Mouse (Mus musculus) neural tube, embryonic 12.5 days (tissue): Measurements from ENCODE around the gene Dglucy. TPM values are rescaled to one million over a fixed set of nuclear protein-coding genes. Genes with fewer than 3 reads are reported as not detected.

Source experiments
- ATAC-seq: fragments of 200-750 bp; cut with Nextera tagmentation; 2 replicates; pipeline ENCODE4 v1.8.0; 2017; ENCODE audit warnings: low read depth, mild to moderate bottlenecking, moderate TSS enrichment, moderate library complexity; ENCODE audit not compliant: low FRiP score
- H3K27ac ChIP-seq: fragments of 300-500 bp; sonication (generic); 2 replicates; pipeline ENCODE4 v1.5.1; 2016
- H3K27me3 ChIP-seq: fragments of 300-500 bp; sonication (generic); replicated peaks from 2 replicates; pipeline ENCODE4 v1.6.1; 2016; ENCODE audit warnings: mild to moderate bottlenecking
- H3K36me3 ChIP-seq: fragments of 300-500 bp; sonication (generic); 2 replicates; pipeline ENCODE4 v1.6.1; 2016; ENCODE audit warnings: mild to moderate bottlenecking
- H3K4me1 ChIP-seq: fragments of 300-500 bp; sonication (generic); 2 replicates; pipeline ENCODE4 v1.6.1; 2016
- H3K4me2 ChIP-seq: fragments of 300-500 bp; sonication (generic); replicated peaks from 2 replicates; pipeline ENCODE4 v1.6.1; 2016; ENCODE audit warnings: mild to moderate bottlenecking
- H3K4me3 ChIP-seq: fragments of 300-500 bp; sonication (generic); 2 replicates; pipeline ENCODE4 v1.5.1; 2016
- H3K9ac ChIP-seq: fragments of 300-500 bp; sonication (generic); 2 replicates; pipeline ENCODE4 v1.6.1; 2016; ENCODE audit warnings: mild to moderate bottlenecking
- H3K9me3 ChIP-seq: fragments of 300-500 bp; sonication (generic); 2 replicates; pipeline ENCODE4 v1.6.1; 2016; ENCODE audit warnings: mild to moderate bottlenecking
- WGBS: fragments of 180-500 bp; shearing (Covaris S2); methylation state at CpG from one replicate; pipeline ENCODE4 v1.1.7; 2016; 5-methylcytosine and 5-hydroxymethylcytosine counted together
- polyA plus RNA-seq: library from polyadenylated mRNA; unstranded; fragments of >200 nt; fragmentation: Nextera tagmentation; extraction: Ambion mirVana; gene quantifications from 2 replicates; pipeline ENCODE4 v1.2.1, GENCODE M21; 2016

Gene Dglucy
- polyA plus RNA-seq, 1 experiment from 2014 or later: 1.0 TPM

- 81% methylated on average over 7 of the region's 7 CpGs for WGBS
- no peaks in the 10 kb centered on the region for H3K36me3 ChIP-seq
- peak; percentile 59 for ATAC-seq
- H3K4me2 ChIP-seq: no peak overlapping the region
- no peaks in the 10 kb centered on the region for H3K27me3 ChIP-seq
- no peaks in the 10 kb centered on the region for H3K9me3 ChIP-seq
- peaks cover 8% of the 10 kb centered on the region; the same call in 1 of the 2 replicates for H3K4me1 ChIP-seq
- no peak overlapping the region for H3K27ac ChIP-seq
- H3K4me3 ChIP-seq: no peak overlapping the region
- no peak overlapping the region for H3K9ac ChIP-seq
Measured at GRCm38 (mm10) chr12:100849421-100850138, 70.7 kb downstream of the Dglucy start.

- H3K9me3 ChIP-seq: no peaks in the 10 kb centered on the region
- no peak overlapping the region for H3K4me3 ChIP-seq
- no peak overlapping the region for H3K27ac ChIP-seq
- ATAC-seq: no peak
- no peak overlapping the region for H3K4me2 ChIP-seq
- H3K27me3 ChIP-seq: no peaks in the 10 kb centered on the region
- no peaks in the 10 kb centered on the region for H3K36me3 ChIP-seq
- H3K9ac ChIP-seq: no peak overlapping the region
- no peaks in the 10 kb centered on the region for H3K4me1 ChIP-seq
- 85% methylated on average over 3 of the region's 3 CpGs for WGBS
Measured at GRCm38 (mm10) chr12:100852370-100852769, 73.5 kb downstream of the Dglucy start.

- Histone ChIP-seq H3K36me3 (no peaks in the 10 kb centered on the region), H3K4me1 (no peaks in the 10 kb centered on the region), H3K4me3 (no peak overlapping the region), H3K27me3 (no peaks in the 10 kb centered on the region), H3K9ac (no peak overlapping the region), H3K4me2 (no peak overlapping the region), H3K9me3 (no peaks in the 10 kb centered on the region), H3K27ac (no peak overlapping the region)
- no peak for ATAC-seq
- WGBS: 94% methylated on average over 2 of the region's 2 CpGs
Measured at GRCm38 (mm10) chr12:100856337-100856736, 77.5 kb downstream of the Dglucy start.

GRCm38 (mm10) chr12:100857791-100858190, 78.9 kb downstream of the Dglucy start:
- no peak overlapping the region for H3K4me3 ChIP-seq
- no peak overlapping the region for H3K4me2 ChIP-seq
- WGBS: 82% methylated on average over 7 of the region's 7 CpGs
- ATAC-seq: no peak
- no peaks in the 10 kb centered on the region for H3K36me3 ChIP-seq
- H3K27me3 ChIP-seq: no peaks in the 10 kb centered on the region
- H3K9ac ChIP-seq: no peak overlapping the region
- no peaks in the 10 kb centered on the region for H3K9me3 ChIP-seq
- no peak overlapping the region for H3K27ac ChIP-seq
- no peaks in the 10 kb centered on the region for H3K4me1 ChIP-seq

- Histone ChIP-seq H3K9ac (no peak overlapping the region), H3K27me3 (no peaks in the 10 kb centered on the region), H3K4me1 (no peaks in the 10 kb centered on the region), H3K36me3 (no peaks in the 10 kb centered on the region), H3K9me3 (no peaks in the 10 kb centered on the region), H3K4me2 (no peak overlapping the region), H3K27ac (no peak overlapping the region), H3K4me3 (no peak overlapping the region)
- no peak for ATAC-seq
- 88% methylated on average over 3 of the region's 3 CpGs for WGBS
Measured at GRCm38 (mm10) chr12:100862272-100862671, 83.4 kb downstream of the Dglucy start.

- Histone ChIP-seq H3K4me1 (no peaks in the 10 kb centered on the region), H3K4me3 (no peak overlapping the region), H3K9me3 (no peaks in the 10 kb centered on the region), H3K4me2 (no peak overlapping the region), H3K27me3 (no peaks in the 10 kb centered on the region), H3K27ac (no peak overlapping the region), H3K36me3 (no peaks in the 10 kb centered on the region), H3K9ac (no peak overlapping the region)
- ATAC-seq: no peak
- 91% methylated on average over 3 of the region's 3 CpGs for WGBS
Measured at GRCm38 (mm10) chr12:100862856-100863446, 84.1 kb downstream of the Dglucy start.

GRCm38 (mm10) chr12:100865072-100865471, 86.2 kb downstream of the Dglucy start:
- Histone ChIP-seq H3K9me3 (no peaks in the 10 kb centered on the region), H3K4me1 (no peaks in the 10 kb centered on the region), H3K27ac (no peak overlapping the region), H3K4me3 (no peak overlapping the region), H3K36me3 (no peaks in the 10 kb centered on the region), H3K9ac (no peak overlapping the region), H3K27me3 (no peaks in the 10 kb centered on the region), H3K4me2 (no peak overlapping the region)
- no peak for ATAC-seq

GRCm38 (mm10) chr12:100865509-100866078, 86.7 kb downstream of the Dglucy start:
- Histone ChIP-seq H3K27me3 (no peaks in the 10 kb centered on the region), H3K4me1 (no peaks in the 10 kb centered on the region), H3K27ac (no peak overlapping the region), H3K4me3 (no peak overlapping the region), H3K36me3 (no peaks in the 10 kb centered on the region), H3K9ac (no peak overlapping the region), H3K9me3 (no peaks in the 10 kb centered on the region), H3K4me2 (no peak overlapping the region)
- WGBS: 79% methylated on average over 11 of the region's 11 CpGs
- no peak for ATAC-seq

GRCm38 (mm10) chr12:100867097-100867496, 88.2 kb downstream of the Dglucy start:
- H3K27ac ChIP-seq: no peak overlapping the region
- WGBS: 89% methylated on average over 8 of the region's 8 CpGs
- no peaks in the 10 kb centered on the region for H3K36me3 ChIP-seq
- no peak overlapping the region for H3K4me2 ChIP-seq
- no peak for ATAC-seq
- H3K27me3 ChIP-seq: no peaks in the 10 kb centered on the region
- H3K9me3 ChIP-seq: no peaks in the 10 kb centered on the region
- no peak overlapping the region for H3K9ac ChIP-seq
- H3K4me3 ChIP-seq: no peak overlapping the region
- H3K4me1 ChIP-seq: no peaks in the 10 kb centered on the region

GRCm38 (mm10) chr12:100868049-100868622, 89.3 kb downstream of the Dglucy start:
- no peak overlapping the region for H3K4me3 ChIP-seq
- no peaks in the 10 kb centered on the region for H3K27me3 ChIP-seq
- no peak overlapping the region for H3K9ac ChIP-seq
- no peak overlapping the region for H3K27ac ChIP-seq
- no peaks in the 10 kb centered on the region for H3K36me3 ChIP-seq
- no peaks in the 10 kb centered on the region for H3K9me3 ChIP-seq
- no peak overlapping the region for H3K4me2 ChIP-seq
- ATAC-seq: no peak
- WGBS: 72% methylated on average over 4 of the region's 4 CpGs
- H3K4me1 ChIP-seq: no peaks in the 10 kb centered on the region

- no peaks in the 10 kb centered on the region for H3K4me1 ChIP-seq
- WGBS: 97% methylated on average over 6 of the region's 6 CpGs
- no peak overlapping the region for H3K4me3 ChIP-seq
- no peaks in the 10 kb centered on the region for H3K9me3 ChIP-seq
- no peaks in the 10 kb centered on the region for H3K36me3 ChIP-seq
- H3K4me2 ChIP-seq: no peak overlapping the region
- no peak overlapping the region for H3K9ac ChIP-seq
- ATAC-seq: no peak
- H3K27ac ChIP-seq: no peak overlapping the region
- H3K27me3 ChIP-seq: no peaks in the 10 kb centered on the region
Measured at GRCm38 (mm10) chr12:100871234-100871633, 92.4 kb downstream of the Dglucy start.

- Histone ChIP-seq H3K4me2 (no peak overlapping the region), H3K36me3 (no peaks in the 10 kb centered on the region), H3K4me3 (no peak overlapping the region), H3K9ac (no peak overlapping the region), H3K27ac (no peak overlapping the region), H3K4me1 (no peaks in the 10 kb centered on the region), H3K9me3 (no peaks in the 10 kb centered on the region), H3K27me3 (no peaks in the 10 kb centered on the region)
- WGBS: 90% methylated on average over 2 of the region's 2 CpGs
- no peak for ATAC-seq
Measured at GRCm38 (mm10) chr12:100871841-100872240, 93.0 kb downstream of the Dglucy start.
